Mouse (Mus musculus): ENCODE results near the gene Apol6.

- TF ChIP-seq CTCF (IDR thresholded peaks at IDR 0.05; ENCODE audit: low read depth) (no peak), EP300 (IDR thresholded peaks at IDR 0.05; ENCODE audit: low read depth) (no peak)
These were observed 13.3 kb upstream of the Apol6 start for GRCm38 (mm10) chr15:77031271-77031670.

Measured in liver, postnatal 0 days (tissue).